Mouse (Mus musculus): ENCODE data around the gene Trpc7. TPM values are rescaled to one million over a fixed set of nuclear protein-coding genes. Genes with fewer than 3 reads are reported as not detected.

Trpc7 gene
- polyA plus RNA-seq (2012; fragmentation: generic; extraction: Trizol), result 0.01 TPM

- Histone ChIP-seq H3ac (ENCODE audit: control insufficient read depth, insufficient read length) (no peak within 1 kb of the TSS), H3K27me3 (ENCODE audit: control insufficient read depth, insufficient read depth, insufficient read length) (no peaks in the 10 kb centered on the region), H3K4me2 (ENCODE audit: low read depth) (no peak within 1 kb of the TSS), H3K79me2 (ENCODE audit: control insufficient read depth, insufficient read depth) (no peaks in the 10 kb centered on the region), H3K4me3 (no peak within 1 kb of the TSS), H3K36me3 (ENCODE audit: control insufficient read depth, insufficient read depth) (no peaks in the 10 kb centered on the region)
- TF ChIP-seq CEBPB (IDR thresholded peaks at IDR 0.05; ENCODE audit: insufficient read depth, poor library complexity, severe bottlenecking) (no peak), MYOG (IDR thresholded peaks at IDR 0.05; ENCODE audit: control insufficient read depth in 1 of 3, insufficient read depth in 1 of 3, insufficient read length in 2 of 3, low read depth in 2 of 3) (no peak), REST (IDR thresholded peaks at IDR 0.05; ENCODE audit: insufficient read depth, insufficient read length) (no peak), MAX (IDR thresholded peaks at IDR 0.05; ENCODE audit: low read depth) (no peak), POLR2A (IDR thresholded peaks at IDR 0.05; ENCODE audit: insufficient read length, low read depth) (no peak), USF1 (IDR thresholded peaks at IDR 0.05; ENCODE audit: low read depth) (no peak), E2F4 (IDR thresholded peaks at IDR 0.05; ENCODE audit: insufficient read depth) (no peak), SRF (IDR thresholded peaks at IDR 0.05; ENCODE audit: control insufficient read depth, insufficient read length, low read depth) (no peak), POLR2AphosphoS2 (IDR thresholded peaks at IDR 0.05; ENCODE audit: insufficient read length, low read depth) (no peak), TCF12 (IDR thresholded peaks at IDR 0.05; ENCODE audit: insufficient read depth, poor library complexity, severe bottlenecking) (no peak), TCF3 (IDR thresholded peaks at IDR 0.05; ENCODE audit: insufficient read length, low read depth) (no peak), MYOD1 (IDR thresholded peaks at IDR 0.05; ENCODE audit: control insufficient read depth in 1 of 3, insufficient read length in 2 of 3, low read depth in 2 of 3) (no peak)
Observed at GRCm38 (mm10) chr13:56895893-56896292, at the start of gene Trpc7. Gene Trpc7, minus strand, starts transcription at chr13:56895993.

DNA sequence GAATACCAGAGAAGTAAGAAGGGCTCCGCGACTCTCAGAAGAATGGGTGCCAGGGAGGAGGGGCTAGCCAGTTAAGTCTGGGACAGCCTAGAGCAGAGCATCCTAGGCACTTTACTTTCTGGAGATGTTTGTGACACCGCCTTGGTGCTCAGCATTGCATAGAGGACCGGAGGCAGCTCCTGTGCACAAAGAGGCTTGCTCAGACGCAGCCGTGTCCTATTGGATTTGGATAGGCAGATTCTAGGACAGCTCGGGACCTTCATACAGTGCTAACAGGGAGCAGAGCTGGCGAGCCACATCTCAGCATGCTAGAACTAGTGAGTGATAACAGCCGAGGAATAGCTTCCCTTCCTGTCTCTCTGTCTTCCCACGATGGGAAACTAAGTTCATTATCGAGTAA is 43.5 kb upstream of the Trpc7 start:
- H3K79me2 ChIP-seq (ENCODE audit: control insufficient read depth, insufficient read depth), result no peaks in the 10 kb centered on the region
- no peak overlapping the region for H3ac ChIP-seq (ENCODE audit: control insufficient read depth, insufficient read length)
- H3K27me3 ChIP-seq (ENCODE audit: control insufficient read depth, insufficient read depth, insufficient read length), result no peaks in the 10 kb centered on the region
- no peak overlapping the region for H3K4me3 ChIP-seq
- no peak for TF ChIP-seq REST (IDR thresholded peaks at IDR 0.05; ENCODE audit: insufficient read depth, insufficient read length)
- TF ChIP-seq POLR2A (IDR thresholded peaks at IDR 0.05; ENCODE audit: insufficient read length, low read depth), result no peak
- no peak for TF ChIP-seq SRF (IDR thresholded peaks at IDR 0.05; ENCODE audit: control insufficient read depth, insufficient read length, low read depth)
- no peak for TF ChIP-seq POLR2AphosphoS2 (IDR thresholded peaks at IDR 0.05; ENCODE audit: insufficient read length, low read depth)
- TF ChIP-seq TCF12 (IDR thresholded peaks at IDR 0.05; ENCODE audit: insufficient read depth, poor library complexity, severe bottlenecking), result no peak
- TF ChIP-seq E2F4 (IDR thresholded peaks at IDR 0.05; ENCODE audit: insufficient read depth), result no peak
- no peak for TF ChIP-seq TCF3 (IDR thresholded peaks at IDR 0.05; ENCODE audit: insufficient read length, low read depth)
- no peak for TF ChIP-seq MYOD1 (IDR thresholded peaks at IDR 0.05; ENCODE audit: control insufficient read depth in 1 of 3, insufficient read length in 2 of 3, low read depth in 2 of 3)
- no peak for TF ChIP-seq CEBPB (IDR thresholded peaks at IDR 0.05; ENCODE audit: insufficient read depth, poor library complexity, severe bottlenecking)
- no peak for TF ChIP-seq USF1 (IDR thresholded peaks at IDR 0.05; ENCODE audit: low read depth)
- no peak for TF ChIP-seq MYOG (IDR thresholded peaks at IDR 0.05; ENCODE audit: control insufficient read depth in 1 of 3, insufficient read depth in 1 of 3, insufficient read length in 2 of 3, low read depth in 2 of 3)
- TF ChIP-seq MAX (IDR thresholded peaks at IDR 0.05; ENCODE audit: low read depth), result no peak
- H3K36me3 ChIP-seq (ENCODE audit: control insufficient read depth, insufficient read depth), result no peaks in the 10 kb centered on the region
- no peak overlapping the region for H3K4me2 ChIP-seq (ENCODE audit: low read depth)

DNA sequence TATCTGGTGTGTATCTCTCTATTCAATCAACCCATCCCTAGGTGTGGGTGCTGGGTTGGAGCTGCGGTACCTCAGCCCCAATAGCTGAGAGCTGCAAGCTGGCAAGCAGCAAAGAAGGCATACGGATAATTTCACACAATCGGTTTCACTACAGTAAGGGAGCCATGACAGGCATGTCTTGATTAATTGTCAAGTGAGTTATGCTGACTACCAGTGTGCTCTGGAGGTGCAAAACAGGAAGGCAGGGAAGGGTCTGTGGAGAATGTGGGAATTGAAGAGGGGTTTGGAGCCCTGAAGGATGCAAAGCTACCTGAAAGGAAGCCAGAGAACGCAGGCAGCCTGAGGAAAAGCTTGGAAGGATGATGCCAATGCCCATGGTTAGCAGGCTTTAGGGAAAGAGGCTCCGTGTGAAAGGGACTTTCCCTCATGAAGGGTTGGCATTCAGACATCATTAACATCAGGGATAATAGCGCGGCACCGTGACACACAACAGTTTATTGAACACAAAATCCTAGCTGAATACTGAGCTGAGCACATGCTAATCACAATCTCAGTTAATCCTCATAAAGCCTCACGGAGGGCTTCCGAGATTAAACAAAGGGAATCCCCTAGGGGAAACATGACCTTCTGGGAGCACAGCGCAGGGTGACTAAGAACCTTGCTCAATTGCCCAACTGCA is 38.2 kb upstream of the Trpc7 start:
- H3ac ChIP-seq (ENCODE audit: control insufficient read depth, insufficient read length), result no peak overlapping the region
- no peak overlapping the region for H3K4me2 ChIP-seq (ENCODE audit: low read depth)
- TF ChIP-seq TCF3 (IDR thresholded peaks at IDR 0.05; ENCODE audit: insufficient read length, low read depth) (no peak), MAX (IDR thresholded peaks at IDR 0.05; ENCODE audit: low read depth) (no peak), CEBPB (IDR thresholded peaks at IDR 0.05; ENCODE audit: insufficient read depth, poor library complexity, severe bottlenecking) (no peak), MYOD1 (IDR thresholded peaks at IDR 0.05; ENCODE audit: control insufficient read depth in 1 of 3, insufficient read length in 2 of 3, low read depth in 2 of 3) (no peak), MYOG (IDR thresholded peaks at IDR 0.05; ENCODE audit: control insufficient read depth in 1 of 3, insufficient read depth in 1 of 3, insufficient read length in 2 of 3, low read depth in 2 of 3) (no peak), SRF (IDR thresholded peaks at IDR 0.05; ENCODE audit: control insufficient read depth, insufficient read length, low read depth) (no peak), POLR2AphosphoS2 (IDR thresholded peaks at IDR 0.05; ENCODE audit: insufficient read length, low read depth) (no peak), E2F4 (IDR thresholded peaks at IDR 0.05; ENCODE audit: insufficient read depth) (no peak), USF1 (IDR thresholded peaks at IDR 0.05; ENCODE audit: low read depth) (no peak), REST (IDR thresholded peaks at IDR 0.05; ENCODE audit: insufficient read depth, insufficient read length) (no peak), TCF12 (IDR thresholded peaks at IDR 0.05; ENCODE audit: insufficient read depth, poor library complexity, severe bottlenecking) (no peak), POLR2A (IDR thresholded peaks at IDR 0.05; ENCODE audit: insufficient read length, low read depth) (no peak)
- no peaks in the 10 kb centered on the region for H3K36me3 ChIP-seq (ENCODE audit: control insufficient read depth, insufficient read depth)
- no peak overlapping the region for H3K4me3 ChIP-seq
- H3K27me3 ChIP-seq (ENCODE audit: control insufficient read depth, insufficient read depth, insufficient read length), result no peaks in the 10 kb centered on the region
- no peaks in the 10 kb centered on the region for H3K79me2 ChIP-seq (ENCODE audit: control insufficient read depth, insufficient read depth)

DNA sequence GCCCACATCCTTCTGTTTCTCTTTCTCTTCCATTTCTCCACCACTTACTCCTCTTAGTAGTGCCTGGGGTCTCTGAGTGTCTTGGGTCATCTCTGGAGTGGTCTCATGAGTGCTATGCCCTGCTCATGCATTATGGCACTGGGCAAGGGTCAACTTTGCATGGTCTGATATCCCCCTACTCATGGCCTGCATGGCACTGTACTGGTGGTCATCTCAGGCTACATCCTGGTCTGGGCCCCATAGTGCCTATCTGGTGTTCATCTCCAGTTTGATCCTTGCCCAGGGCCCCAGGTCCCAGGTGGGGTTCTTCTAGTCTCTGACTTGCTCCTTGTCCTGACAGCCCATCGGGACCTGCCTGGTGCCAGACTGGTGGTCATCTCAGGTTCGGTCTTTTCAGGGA is 34.6 kb upstream of the Trpc7 start:
- H3K79me2 ChIP-seq (ENCODE audit: control insufficient read depth, insufficient read depth), result no peaks in the 10 kb centered on the region
- TF ChIP-seq USF1 (IDR thresholded peaks at IDR 0.05; ENCODE audit: low read depth) (no peak), CEBPB (IDR thresholded peaks at IDR 0.05; ENCODE audit: insufficient read depth, poor library complexity, severe bottlenecking) (no peak), TCF3 (IDR thresholded peaks at IDR 0.05; ENCODE audit: insufficient read length, low read depth) (no peak), MYOG (IDR thresholded peaks at IDR 0.05; ENCODE audit: control insufficient read depth in 1 of 3, insufficient read depth in 1 of 3, insufficient read length in 2 of 3, low read depth in 2 of 3) (no peak), POLR2A (IDR thresholded peaks at IDR 0.05; ENCODE audit: insufficient read length, low read depth) (no peak), TCF12 (IDR thresholded peaks at IDR 0.05; ENCODE audit: insufficient read depth, poor library complexity, severe bottlenecking) (no peak), SRF (IDR thresholded peaks at IDR 0.05; ENCODE audit: control insufficient read depth, insufficient read length, low read depth) (no peak), MAX (IDR thresholded peaks at IDR 0.05; ENCODE audit: low read depth) (no peak), REST (IDR thresholded peaks at IDR 0.05; ENCODE audit: insufficient read depth, insufficient read length) (no peak), MYOD1 (IDR thresholded peaks at IDR 0.05; ENCODE audit: control insufficient read depth in 1 of 3, insufficient read length in 2 of 3, low read depth in 2 of 3) (no peak), E2F4 (IDR thresholded peaks at IDR 0.05; ENCODE audit: insufficient read depth) (no peak), POLR2AphosphoS2 (IDR thresholded peaks at IDR 0.05; ENCODE audit: insufficient read length, low read depth) (no peak)
- H3K36me3 ChIP-seq (ENCODE audit: control insufficient read depth, insufficient read depth), result no peaks in the 10 kb centered on the region
- no peak overlapping the region for H3ac ChIP-seq (ENCODE audit: control insufficient read depth, insufficient read length)
- H3K27me3 ChIP-seq (ENCODE audit: control insufficient read depth, insufficient read depth, insufficient read length), result no peaks in the 10 kb centered on the region
- no peak overlapping the region for H3K4me2 ChIP-seq (ENCODE audit: low read depth)
- H3K4me3 ChIP-seq, result no peak overlapping the region
